Mouse (Mus musculus) heart, embryonic 15.5 days (tissue): ENCODE data around the gene Ubl5. TPM values are rescaled to one million over a fixed set of nuclear protein-coding genes. Genes with fewer than 3 reads are reported as not detected.

Experiments used
- ATAC-seq: fragments of 200-750 bp; cut with Nextera tagmentation; replicated peaks from 2 replicates; pipeline ENCODE4 v1.8.0; 2017; ENCODE audit warnings: low read depth, moderate TSS enrichment; ENCODE audit not compliant: insufficient number of reproducible peaks, insufficient read depth, low FRiP score
- H3K27ac ChIP-seq: fragments of 300-500 bp; sonication (generic); 2 replicates; pipeline ENCODE4 v1.5.1; 2015; ENCODE audit warnings: mild to moderate bottlenecking, inconsistent platforms
- H3K27me3 ChIP-seq: fragments of 300-500 bp; sonication (generic); 2 replicates; pipeline ENCODE4 v1.6.1; 2015; ENCODE audit warnings: inconsistent platforms
- H3K36me3 ChIP-seq: fragments of 300-500 bp; sonication (generic); 2 replicates; pipeline ENCODE4 v1.6.1; 2015; ENCODE audit warnings: mild to moderate bottlenecking, inconsistent platforms
- H3K4me1 ChIP-seq: fragments of 300-500 bp; sonication (generic); replicated peaks from 2 replicates; pipeline ENCODE4 v1.6.1; 2015; ENCODE audit warnings: inconsistent platforms
- H3K4me2 ChIP-seq: fragments of 300-500 bp; sonication (generic); 2 replicates; pipeline ENCODE4 v1.6.1; 2015; ENCODE audit warnings: inconsistent platforms, mild to moderate bottlenecking, moderate library complexity
- H3K4me3 ChIP-seq: fragments of 300-500 bp; sonication (generic); 2 replicates; pipeline ENCODE4 v1.5.1; 2015; ENCODE audit warnings: mild to moderate bottlenecking, inconsistent platforms
- H3K9ac ChIP-seq: fragments of 300-500 bp; sonication (generic); 2 replicates; pipeline ENCODE4 v1.6.1; 2015; ENCODE audit warnings: mild to moderate bottlenecking, inconsistent platforms
- H3K9me3 ChIP-seq: fragments of 300-500 bp; sonication (generic); replicated peaks from 2 replicates; pipeline ENCODE4 v1.6.1; 2016; ENCODE audit warnings: inconsistent platforms
- WGBS: fragments of 180-500 bp; shearing (Covaris S2); methylation state at CpG from one replicate; pipeline ENCODE4 v1.1.7; 2015; ENCODE audit warnings: mixed read lengths; 5-methylcytosine and 5-hydroxymethylcytosine counted together
- polyA plus RNA-seq: library from polyadenylated mRNA; unstranded; fragments of >200 nt; fragmentation: Nextera tagmentation; extraction: Ambion mirVana; gene quantifications from 2 replicates; pipeline ENCODE4 v1.2.1, GENCODE M21; 2015

The Ubl5 gene
- polyA plus RNA-seq, 1 experiment from 2014 or later = 378 TPM

DNA sequence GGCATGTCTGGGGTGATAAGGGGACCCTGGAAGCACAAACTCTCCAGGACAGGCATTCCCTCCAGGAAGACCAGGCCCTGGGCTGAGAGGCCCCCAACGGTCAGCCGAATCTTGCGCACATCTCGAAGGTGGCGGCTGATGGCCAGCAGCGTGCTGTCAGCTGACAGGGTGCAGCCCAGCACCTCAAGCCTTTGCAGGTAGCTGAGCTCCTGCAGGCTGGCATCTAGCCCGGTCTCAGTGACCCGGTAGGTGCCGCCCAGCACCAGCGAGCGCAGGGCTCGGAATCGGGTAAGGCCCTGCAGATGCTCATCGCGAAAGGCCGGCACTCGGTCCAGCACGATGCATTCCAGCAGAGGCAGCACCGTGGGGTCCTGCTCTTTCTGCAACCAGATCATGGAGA is 4.1 kb upstream of the Ubl5 start:
- Histone ChIP-seq H3K27me3 (no peaks in the 10 kb centered on the region), H3K4me2 (no peak overlapping the region), H3K4me3 (no peak overlapping the region), H3K9ac (no peak overlapping the region), H3K9me3 (no peaks in the 10 kb centered on the region), H3K4me1 (peaks cover 16% of the 10 kb centered on the region), H3K36me3 (peaks cover 18% of the 10 kb centered on the region; the same call in 1 of the 2 replicates), H3K27ac (no peak overlapping the region)
- 84% methylated on average over 19 of the region's 19 CpGs for WGBS
- no peak for ATAC-seq

DNA sequence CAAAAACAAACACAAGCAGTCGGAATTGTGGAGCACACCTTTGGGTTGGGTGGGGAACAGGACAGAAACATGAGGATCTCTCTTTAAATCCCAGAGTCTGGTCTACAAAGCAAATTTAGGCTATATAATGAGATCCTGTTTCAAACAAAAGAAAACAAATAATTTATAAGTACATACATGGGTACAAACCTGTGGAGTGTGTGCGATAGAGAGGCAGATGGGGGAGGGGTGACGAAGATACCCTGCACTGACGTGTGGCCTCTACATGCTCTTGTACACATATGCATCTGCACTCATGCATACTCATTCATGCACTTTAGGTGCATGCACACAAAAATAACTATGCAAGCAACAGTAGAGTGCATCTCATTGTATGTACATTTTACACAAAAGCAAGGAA is 3.2 kb upstream of the Ubl5 start:
- ATAC-seq = no peak
- 93% methylated on average over 4 of the region's 4 CpGs for WGBS
- peaks cover 20% of the 10 kb centered on the region for H3K4me1 ChIP-seq
- H3K27me3 ChIP-seq = no peaks in the 10 kb centered on the region
- peaks cover 18% of the 10 kb centered on the region; the same call in 1 of the 2 replicates for H3K36me3 ChIP-seq
- no peak overlapping the region for H3K9ac ChIP-seq
- no peak overlapping the region for H3K4me2 ChIP-seq
- no peak overlapping the region for H3K27ac ChIP-seq
- H3K4me3 ChIP-seq = no peak overlapping the region
- no peaks in the 10 kb centered on the region for H3K9me3 ChIP-seq

GRCm38 (mm10) chr9:20641501-20641900 is 1.2 kb upstream of the Ubl5 start:
- H3K27ac ChIP-seq = peak overlapping the region; percentile 98
- peak overlapping the region; percentile 89 for H3K9ac ChIP-seq
- H3K9me3 ChIP-seq = no peaks in the 10 kb centered on the region
- peaks cover 27% of the 10 kb centered on the region for H3K4me1 ChIP-seq
- peaks cover 18% of the 10 kb centered on the region; the same call in 1 of the 2 replicates for H3K36me3 ChIP-seq
- H3K4me3 ChIP-seq = peak overlapping the region; percentile 76
- 10% methylated on average over 6 of the region's 6 CpGs for WGBS
- H3K27me3 ChIP-seq = no peaks in the 10 kb centered on the region
- no peak for ATAC-seq
- H3K4me2 ChIP-seq = peak overlapping the region; percentile 93

GRCm38 (mm10) chr9:20642896-20643466 is 303 bp downstream of the Ubl5 start:
- ATAC-seq = peak; percentile 82

GRCm38 (mm10) chr9:20643781-20644180 is 1.1 kb downstream of the Ubl5 start:
- Histone ChIP-seq H3K36me3 (peaks cover 18% of the 10 kb centered on the region), H3K9ac (peak overlapping the region; percentile 71), H3K27me3 (no peaks in the 10 kb centered on the region), H3K4me1 (peaks cover 24% of the 10 kb centered on the region), H3K27ac (peak overlapping the region; percentile 98), H3K4me3 (peak overlapping the region; percentile 76), H3K4me2 (peak overlapping the region; percentile 93), H3K9me3 (no peaks in the 10 kb centered on the region)
- no peak for ATAC-seq
- 5% methylated on average over 13 of the region's 13 CpGs for WGBS

More at GRCm38 (mm10) chr9:20642896-20643466, 303 bp downstream of the Ubl5 start:
- H3K27ac ChIP-seq = peak overlapping the region; percentile 98
- H3K27me3 ChIP-seq = no peaks in the 10 kb centered on the region
- H3K36me3 ChIP-seq = peaks cover 22% of the 10 kb centered on the region
- peak overlapping the region; percentile 76 for H3K4me3 ChIP-seq
- H3K9ac ChIP-seq = peak overlapping the region; percentile 71
- H3K4me1 ChIP-seq = peaks cover 27% of the 10 kb centered on the region
- peak overlapping the region; percentile 93 for H3K4me2 ChIP-seq
- no peaks in the 10 kb centered on the region for H3K9me3 ChIP-seq
- WGBS = under 1% methylated on average over 30 of the region's 30 CpGs

- Histone ChIP-seq H3K4me3 (peak within 1 kb of the TSS; percentile 76), H3K9me3 (no peaks in the 10 kb centered on the region), H3K27me3 (no peaks in the 10 kb centered on the region), H3K36me3 (peaks cover 15% of the 10 kb centered on the region), H3K9ac (peak within 1 kb of the TSS; percentile 71), H3K27ac (peak within 1 kb of the TSS; percentile 98), H3K4me2 (peak within 1 kb of the TSS; percentile 93), H3K4me1 (peaks cover 24% of the 10 kb centered on the region)
- under 1% methylated on average over 43 of the region's 43 CpGs for WGBS
- no peak for ATAC-seq
Measured at GRCm38 (mm10) chr9:20644360-20645081, 1.8 kb downstream of the Ubl5 start, which contains the start of gene Fbxl12. TSS of gene Fbxl12 (minus strand) at chr9:20644767.

GRCm38 (mm10) chr9:20645121-20645520 is 2.4 kb downstream of the Ubl5 start:
- 3% methylated on average over 17 of the region's 17 CpGs for WGBS
- Histone ChIP-seq H3K4me3 (peak overlapping the region; percentile 76), H3K9me3 (no peaks in the 10 kb centered on the region), H3K9ac (peak overlapping the region; percentile 71), H3K4me2 (peak overlapping the region; percentile 93), H3K27me3 (no peaks in the 10 kb centered on the region), H3K27ac (peak overlapping the region; percentile 98), H3K4me1 (peaks cover 24% of the 10 kb centered on the region), H3K36me3 (peaks cover 15% of the 10 kb centered on the region)
- ATAC-seq = no peak

- WGBS = under 1% methylated on average over 45 of the region's 45 CpGs
- H3K27ac ChIP-seq = peak within 1 kb of the TSS; percentile 47; the same call in 1 of the 2 replicates
Measured at GRCm38 (mm10) chr9:20651602-20652259, 9.1 kb downstream of the Ubl5 start, which contains the start of gene Pin1. TSS of gene Pin1 (plus strand) at chr9:20652095.

DNA sequence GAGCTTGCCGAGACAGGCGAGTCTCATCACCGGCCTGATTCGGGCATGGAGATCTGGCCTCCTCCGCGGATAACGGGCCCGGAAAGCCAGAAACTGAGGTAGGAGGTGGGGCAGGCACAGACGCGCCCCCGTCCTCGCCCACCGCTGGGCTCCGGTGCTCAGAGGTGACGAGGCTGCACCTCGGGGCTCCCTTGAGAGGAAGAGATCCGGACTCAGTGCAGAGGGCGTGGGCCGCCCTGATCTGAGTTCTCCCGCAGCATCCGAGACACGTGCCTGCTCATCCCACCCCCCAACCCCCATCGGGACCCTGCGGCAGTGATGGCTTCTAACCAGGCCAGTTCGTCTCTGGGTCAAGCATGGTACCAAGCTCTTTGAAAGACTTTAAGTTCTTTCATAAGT is 9.6 kb downstream of the Ubl5 start:
- WGBS = under 1% methylated on average over 25 of the region's 25 CpGs
- Histone ChIP-seq H3K4me3 (peak overlapping the region; percentile 94), H3K36me3 (peaks cover 43% of the 10 kb centered on the region), H3K9me3 (no peaks in the 10 kb centered on the region), H3K27ac (peak overlapping the region; percentile 47; the same call in 1 of the 2 replicates), H3K4me2 (peak overlapping the region; percentile 83), H3K4me1 (peaks cover 24% of the 10 kb centered on the region), H3K9ac (peak overlapping the region; percentile 89), H3K27me3 (no peaks in the 10 kb centered on the region)
- ATAC-seq = 0 out of 2 replicates have a peak, but pooled peaks have one; percentile 3

More at GRCm38 (mm10) chr9:20651602-20652259, 9.1 kb downstream of the Ubl5 start, which contains the start of gene Pin1:
- H3K27me3 ChIP-seq = no peaks in the 10 kb centered on the region
- peak; percentile 100 for ATAC-seq
- peak within 1 kb of the TSS; percentile 89 for H3K9ac ChIP-seq
- no peaks in the 10 kb centered on the region for H3K9me3 ChIP-seq
- peaks cover 20% of the 10 kb centered on the region for H3K4me1 ChIP-seq
- peak within 1 kb of the TSS; percentile 94 for H3K4me3 ChIP-seq
- peak within 1 kb of the TSS; percentile 83 for H3K4me2 ChIP-seq
- peaks cover 38% of the 10 kb centered on the region for H3K36me3 ChIP-seq

DNA sequence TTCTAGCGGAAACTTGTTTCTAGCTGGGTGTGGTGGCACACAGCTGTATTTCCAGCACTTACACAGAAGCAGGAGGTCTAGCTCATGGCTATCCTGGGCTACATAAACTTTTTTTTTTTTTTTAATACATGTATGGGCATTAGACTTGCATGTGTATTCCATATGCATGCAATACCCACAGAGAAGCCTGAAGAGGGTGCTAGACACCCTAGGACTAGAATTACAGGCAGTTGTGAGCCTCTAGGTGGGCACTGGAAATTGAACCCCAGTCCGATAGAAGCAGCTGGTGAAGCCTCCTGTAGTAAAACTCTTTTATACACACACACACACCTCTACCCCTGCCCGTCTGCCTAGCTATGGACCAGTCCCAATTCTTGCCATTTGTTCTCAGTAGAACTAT is 11.2 kb downstream of the Ubl5 start:
- Histone ChIP-seq H3K27ac (no peak overlapping the region), H3K4me3 (no peak overlapping the region), H3K27me3 (no peaks in the 10 kb centered on the region), H3K9me3 (no peaks in the 10 kb centered on the region), H3K4me1 (peaks cover 38% of the 10 kb centered on the region), H3K36me3 (peaks cover 34% of the 10 kb centered on the region), H3K4me2 (0 out of 2 replicates have a peak overlapping the region, but pooled peaks have one; percentile 83), H3K9ac (no peak overlapping the region)
- no peak for ATAC-seq
- WGBS = 92% methylated on average over 3 of the region's 3 CpGs

GRCm38 (mm10) chr9:20657546-20657945 is 14.9 kb downstream of the Ubl5 start:
- H3K27ac ChIP-seq = peak overlapping the region; percentile 59
- no peaks in the 10 kb centered on the region for H3K27me3 ChIP-seq
- no peak for ATAC-seq
- H3K36me3 ChIP-seq = peaks cover 39% of the 10 kb centered on the region
- peaks cover 31% of the 10 kb centered on the region for H3K4me1 ChIP-seq
- no peaks in the 10 kb centered on the region for H3K9me3 ChIP-seq
- no peak overlapping the region for H3K4me3 ChIP-seq
- WGBS = 58% methylated on average over 3 of the region's 3 CpGs
- no peak overlapping the region for H3K9ac ChIP-seq
- H3K4me2 ChIP-seq = no peak overlapping the region
